Mouse (Mus musculus) MEL (cell line): Measurements from ENCODE around the gene 0610030E20Rik.

ENCODE experiments used
- CTCF ChIP-seq, 3 experiments: IDR thresholded peaks in 2 of 3; conservative IDR thresholded peaks in 1 of 3; 2 replicates each; pipeline ENCODE4 v1.5.1; 2011 to 2012; ENCODE audit warnings: low read length in 3 of 3, low read depth in 2 of 3, mild to moderate bottlenecking in 2 of 3, improper control_type of control experiment in 1 of 3, inconsistent platforms in 1 of 3, mixed read lengths in 1 of 3, moderate library complexity in 1 of 3; ENCODE audit not compliant: control insufficient read depth in 1 of 3, insufficient read depth in 1 of 3, poor library complexity in 1 of 3, severe bottlenecking in 1 of 3
- ETS1 ChIP-seq: IDR thresholded peaks from 2 replicates; pipeline ENCODE4 v1.6.1; 2012; ENCODE audit warnings: low read depth, mild to moderate bottlenecking, inconsistent platforms, low read length, improper control_type of control experiment, moderate library complexity
- GABPA ChIP-seq: IDR thresholded peaks from 2 replicates; pipeline ENCODE4 v1.6.1; 2012; ENCODE audit warnings: low read depth, mild to moderate bottlenecking, inconsistent platforms, low read length, improper control_type of control experiment, moderate library complexity
- JUND ChIP-seq: IDR thresholded peaks from 2 replicates; pipeline ENCODE4 v1.6.1; 2011; ENCODE audit warnings: low read depth, mild to moderate bottlenecking, improper control_type of control experiment, low read length
- MAFK ChIP-seq: IDR thresholded peaks from 2 replicates; pipeline ENCODE4 v1.6.1; 2011; ENCODE audit warnings: low read depth, mild to moderate bottlenecking, low read length, improper control_type of control experiment, borderline replicate concordance
- MXI1 ChIP-seq: IDR thresholded peaks from 2 replicates; pipeline ENCODE4 v1.6.1; 2011; ENCODE audit warnings: mild to moderate bottlenecking, low read depth, low read length, improper control_type of control experiment
- MYC ChIP-seq: IDR thresholded peaks from 2 replicates; pipeline ENCODE4 v1.6.1; 2011; ENCODE audit warnings: low read depth, mild to moderate bottlenecking, low read length, improper control_type of control experiment, moderate library complexity
- NELFE ChIP-seq: IDR thresholded peaks from 2 replicates; pipeline ENCODE4 v1.6.1; 2011; ENCODE audit warnings: low read depth, low read length, improper control_type of control experiment
- POLR2A ChIP-seq, 2 experiments: IDR thresholded peaks; 2 replicates each; pipeline ENCODE4 v1.6.1; 2011 to 2012; ENCODE audit warnings: low read length in 2 of 2, mild to moderate bottlenecking in 2 of 2, control low read depth in 1 of 2, improper control_type of control experiment in 1 of 2, low read depth in 1 of 2, moderate library complexity in 1 of 2; ENCODE audit not compliant: control insufficient read depth in 1 of 2, insufficient read depth in 1 of 2, poor library complexity in 1 of 2
- POLR2AphosphoS5 ChIP-seq: IDR thresholded peaks from 2 replicates; pipeline ENCODE4 v1.6.1; 2012; ENCODE audit warnings: low read depth, borderline replicate concordance, mild to moderate bottlenecking, inconsistent platforms, low read length, moderate library complexity, mixed read lengths
- RCOR1 ChIP-seq: IDR thresholded peaks from 2 replicates; pipeline ENCODE4 v1.6.1; 2012; ENCODE audit warnings: low read depth, mild to moderate bottlenecking, inconsistent platforms, low read length, improper control_type of control experiment
- USF1 ChIP-seq: IDR thresholded peaks from 2 replicates; pipeline ENCODE4 v1.6.1; 2014; ENCODE audit warnings: low read depth, mild to moderate bottlenecking, inconsistent platforms, low read length, improper control_type of control experiment, moderate library complexity
- ZC3H11A ChIP-seq: IDR thresholded peaks from 2 replicates; pipeline ENCODE4 v1.6.1; 2012; ENCODE audit warnings: low read depth, mild to moderate bottlenecking, inconsistent platforms, low read length, improper control_type of control experiment
- ZNF384 ChIP-seq: IDR thresholded peaks from 2 replicates; pipeline ENCODE4 v1.6.1; 2012; ENCODE audit warnings: low read depth, mild to moderate bottlenecking, inconsistent platforms, low read length, improper control_type of control experiment

DNA sequence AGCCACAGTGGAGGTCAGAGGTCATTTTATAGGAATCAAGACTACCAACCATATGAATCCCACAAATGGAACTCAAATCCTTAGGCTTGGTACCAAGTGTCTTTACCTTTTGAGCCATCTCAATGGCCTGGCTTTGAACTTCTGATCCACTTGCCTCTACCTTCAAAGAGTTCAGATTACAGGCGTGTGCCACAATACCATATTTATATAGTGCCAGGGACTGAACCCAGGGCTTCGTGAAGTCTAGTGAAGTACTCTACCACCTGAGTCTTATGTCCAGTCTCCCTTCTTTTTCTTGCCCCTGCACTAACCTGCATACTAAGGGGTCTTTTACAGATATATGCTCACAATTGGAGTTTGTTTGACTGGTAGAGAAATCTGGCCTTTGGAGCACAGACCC, 39.4 kb downstream of the 0610030E20Rik start:
- no peak for TF ChIP-seq MXI1
- no peak for TF ChIP-seq RCOR1
- no peak; a peak in 1 of 4 replicates for TF ChIP-seq POLR2A (IDR thresholded peaks at IDR 0.05; ENCODE audit: control insufficient read depth in 1 of 2, insufficient read depth in 1 of 2, low read depth in 1 of 2, low read length in 2 of 2, poor library complexity in 1 of 2)
- TF ChIP-seq USF1: no peak
- no peak for TF ChIP-seq CTCF (IDR thresholded peaks at IDR 0.05 in 2 of 3, conservative IDR thresholded peaks at IDR 0.05 in 1 of 3; ENCODE audit: control insufficient read depth in 1 of 3, insufficient read depth in 1 of 3, low read depth in 2 of 3, low read length in 3 of 3, poor library complexity in 1 of 3, severe bottlenecking in 1 of 3)
- TF ChIP-seq ZNF384: no peak
- no peak for TF ChIP-seq GABPA
- TF ChIP-seq POLR2AphosphoS5: 0 out of 2 replicates have a peak, but pooled peaks have one; percentile 61
- no peak for TF ChIP-seq ZC3H11A
- no peak for TF ChIP-seq ETS1
- no peak for TF ChIP-seq JUND
- no peak for TF ChIP-seq NELFE
- no peak for TF ChIP-seq MYC
- TF ChIP-seq MAFK: no peak
